Mouse (Mus musculus) frontal cortex, postnatal 36 days (tissue): ENCODE measurements at regions not wholly inside any gene's neighbourhood (a gene's known extent, or its start where the extent isn't known, plus 50 kb on each side); places are given as distances from the start of the nearest gene placed in this dataset.

Source experiments
- DNase-seq, 2 experiments: peaks; one replicate each; pipeline ENCODE4 v3.0.0; 2022; ENCODE audit warnings: low spot score in 2 of 2

DNA sequence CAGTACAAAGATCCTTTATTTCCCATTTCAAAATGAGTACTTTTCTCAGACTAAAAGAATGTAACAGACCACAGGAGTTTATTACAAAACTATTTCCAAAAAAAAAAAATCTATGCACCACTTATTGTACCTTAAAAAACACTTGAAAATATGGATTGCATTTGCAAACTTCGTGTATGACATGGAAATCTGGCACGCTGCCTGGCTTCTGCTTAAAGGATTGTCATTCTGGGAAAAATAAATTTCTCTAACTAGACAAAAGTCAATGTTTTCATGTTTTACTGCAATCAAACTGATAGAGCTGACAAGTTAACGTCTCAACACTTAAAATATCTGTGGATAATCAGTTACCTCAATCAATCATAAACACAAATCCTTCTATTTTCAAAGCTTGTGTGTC is 205.5 kb upstream of the Nr2f1 start:
- DNase-seq: peak in 1 of 2 experiments; percentile 35

DNA sequence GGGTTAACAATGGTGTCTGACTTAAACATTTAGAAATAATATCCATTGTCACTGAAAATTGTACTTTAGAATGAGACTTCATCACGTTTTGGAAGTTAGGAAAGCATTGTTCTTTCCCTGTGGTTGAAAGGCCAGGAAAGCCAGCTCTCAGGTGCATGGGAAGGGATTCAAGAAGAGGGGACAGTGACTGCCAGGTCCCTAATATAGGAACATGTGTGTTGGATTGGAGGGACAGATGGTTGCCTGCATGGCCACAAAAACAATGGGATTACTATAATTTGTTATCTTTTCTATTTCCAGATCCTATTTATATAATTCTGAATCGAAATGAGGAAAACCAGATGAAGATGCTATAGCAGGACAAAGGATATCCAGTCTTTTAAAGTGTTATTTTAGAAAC is 184.2 kb upstream of the Nr2f1 start:
- DNase-seq: no peak

DNA sequence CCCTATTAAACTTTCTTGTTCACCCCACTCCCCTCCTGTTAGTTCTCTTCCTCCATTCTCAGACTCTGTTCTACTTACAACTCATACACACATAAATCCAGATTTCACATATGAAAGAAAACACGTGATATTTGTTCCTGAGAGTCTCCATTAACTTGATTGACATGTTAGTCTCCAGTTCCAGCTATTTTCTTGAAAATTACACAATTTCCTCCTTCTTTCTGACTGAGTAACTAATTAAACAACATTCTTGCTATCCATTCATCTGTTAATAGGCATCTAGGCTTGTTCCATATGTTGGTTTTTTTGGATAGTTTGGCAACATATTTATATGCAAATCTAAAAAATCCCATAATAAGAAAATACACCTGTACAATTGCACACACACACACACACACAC is 161.7 kb upstream of the Nr2f1 start:
- DNase-seq: no peak

DNA sequence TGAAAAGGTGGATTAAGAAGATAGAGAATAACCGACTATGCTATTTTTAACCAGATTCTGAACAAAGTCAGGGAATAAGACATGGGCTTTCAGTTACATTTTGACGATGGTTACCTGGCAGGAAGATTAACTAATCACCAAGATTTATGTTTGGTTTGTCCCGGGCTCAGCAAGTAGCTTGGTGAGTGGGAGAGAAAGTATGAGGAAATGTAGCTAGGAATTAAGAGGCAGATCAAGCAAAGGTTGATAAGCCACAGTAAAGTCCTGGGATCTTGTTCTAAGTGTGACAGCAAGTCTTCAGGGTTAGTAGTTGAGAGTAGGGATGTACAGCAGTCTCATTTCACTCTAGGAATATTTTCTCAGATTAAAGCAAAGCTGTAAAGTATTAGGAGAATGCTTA is 149.3 kb upstream of the Nr2f1 start:
- no peak for DNase-seq

DNA sequence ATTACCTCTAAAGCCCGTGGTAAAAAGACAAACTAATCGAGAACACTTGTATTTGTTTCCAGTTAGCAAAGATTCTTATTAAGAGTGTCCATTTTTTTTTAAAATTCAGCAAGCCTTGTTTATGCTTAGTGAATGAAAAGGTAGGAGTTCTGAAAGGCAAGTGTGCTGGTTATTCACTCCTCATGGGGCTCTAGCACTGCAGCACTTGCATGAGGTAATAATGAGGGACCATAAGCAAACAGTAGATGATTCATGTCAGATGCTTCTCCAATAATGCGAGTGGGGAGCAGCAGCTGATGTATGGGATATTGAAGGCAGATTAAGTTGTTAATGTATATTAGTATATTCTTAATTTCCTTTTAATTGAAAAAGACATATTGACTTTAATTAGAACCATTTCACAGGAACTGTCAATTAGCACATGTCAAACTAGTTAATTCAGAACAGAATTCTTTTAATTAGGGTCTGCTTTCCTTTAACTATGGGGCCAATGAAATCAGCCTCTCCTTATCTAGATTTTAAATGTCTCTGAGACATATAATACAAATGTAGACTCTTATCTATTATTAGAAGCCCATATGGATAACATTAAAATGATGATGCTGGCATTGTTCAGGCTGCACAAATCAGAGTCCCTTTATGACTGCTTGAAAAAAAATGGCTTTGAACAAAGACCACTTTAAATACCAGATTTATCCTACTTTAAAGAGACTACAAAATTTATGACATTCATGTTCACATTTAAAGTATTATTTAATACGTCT is 125.1 kb upstream of the Nr2f1 start:
- DNase-seq: no peak

DNA sequence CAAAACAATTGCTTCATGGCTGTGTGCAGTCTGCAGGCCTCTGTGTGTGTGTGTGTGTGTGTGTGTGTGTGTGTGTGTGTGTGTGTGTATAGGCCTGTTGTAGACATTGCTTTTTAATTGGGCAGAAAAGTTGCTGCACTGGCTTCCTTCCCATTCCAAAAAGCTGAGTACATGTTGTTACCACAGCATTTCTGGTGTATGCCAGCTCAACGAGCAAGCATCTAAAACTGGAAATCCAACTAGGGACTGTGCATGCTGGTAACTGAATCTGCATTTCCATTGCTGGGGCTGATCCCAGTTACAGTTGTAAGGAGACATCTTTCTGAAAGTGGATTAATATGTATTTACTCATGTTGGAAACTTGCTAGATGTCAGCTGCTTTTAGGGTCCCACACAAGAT is 123.6 kb upstream of the Nr2f1 start:
- no peak for DNase-seq

DNA sequence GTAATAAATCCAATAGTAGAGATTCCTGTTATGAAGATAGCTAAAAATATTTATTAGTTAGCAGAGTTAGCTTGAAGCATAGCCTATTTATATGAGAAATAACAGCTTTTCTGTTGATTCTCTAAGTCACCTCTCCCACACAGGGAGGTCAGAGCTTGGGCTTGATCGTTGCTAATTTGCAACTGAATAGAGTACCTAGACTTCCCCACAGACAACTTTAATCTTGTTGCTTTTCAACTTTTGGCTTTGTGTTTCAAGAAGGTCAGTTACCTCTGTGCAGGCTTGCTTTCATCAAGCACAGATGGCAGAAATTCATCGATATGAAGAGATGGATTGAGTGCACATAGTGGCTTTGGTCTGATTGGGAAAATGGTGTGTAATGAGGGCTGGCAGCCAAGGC is 118.9 kb upstream of the Nr2f1 start:
- no peak for DNase-seq

DNA sequence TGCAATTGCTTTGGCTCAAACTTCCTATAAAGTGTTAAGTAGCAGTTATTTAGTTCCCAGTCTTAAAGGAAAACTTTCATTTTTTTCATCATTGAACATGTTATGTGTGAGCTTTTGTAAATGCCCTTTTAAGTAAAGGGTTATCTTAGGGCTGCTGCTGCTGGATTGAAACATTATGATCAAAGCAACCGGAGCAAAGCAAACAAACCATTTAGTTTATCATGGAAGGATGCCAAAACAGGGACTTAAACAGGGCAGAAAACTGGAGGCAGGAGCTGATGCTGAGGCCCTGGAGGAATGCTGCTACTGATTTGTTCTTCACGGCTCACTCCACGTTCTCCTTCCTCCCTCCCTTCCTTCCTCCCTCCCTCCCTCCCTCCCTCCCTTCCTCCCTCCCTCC is 111.3 kb upstream of the Nr2f1 start:
- DNase-seq: no peak
